Mouse (Mus musculus): ENCODE measurements around the gene Dennd6a. TPM values are rescaled to one million over a fixed set of nuclear protein-coding genes. Genes with fewer than 3 reads are reported as not detected.

Dennd6a gene
- 6.1 and 6.2 TPM in 2 replicates for polyA plus RNA-seq (2012; rRNA removed)

DNA sequence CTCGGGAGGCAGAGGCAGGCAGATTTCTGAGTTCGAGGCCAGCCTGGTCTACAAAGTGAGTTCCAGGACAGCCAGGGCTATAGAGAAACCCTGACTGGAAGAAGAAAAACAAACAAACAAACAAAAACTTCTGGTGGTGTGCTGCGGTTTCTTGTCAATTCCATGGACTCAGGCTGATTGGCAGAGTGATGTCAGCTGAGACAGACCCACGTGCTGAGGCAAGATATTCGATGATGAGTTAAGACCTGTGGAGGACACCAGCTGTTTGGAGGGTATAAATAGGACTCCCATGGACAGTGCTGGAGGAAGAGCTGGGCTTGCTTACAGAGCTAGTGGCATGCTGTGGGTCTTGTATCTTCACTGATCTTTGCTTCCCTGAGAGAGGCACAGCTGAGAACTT lies at the start of gene Dennd6a:
Gene Dennd6a, plus strand, starts transcription at position 301 of the 400 bp plus-strand sequence.

DNA sequence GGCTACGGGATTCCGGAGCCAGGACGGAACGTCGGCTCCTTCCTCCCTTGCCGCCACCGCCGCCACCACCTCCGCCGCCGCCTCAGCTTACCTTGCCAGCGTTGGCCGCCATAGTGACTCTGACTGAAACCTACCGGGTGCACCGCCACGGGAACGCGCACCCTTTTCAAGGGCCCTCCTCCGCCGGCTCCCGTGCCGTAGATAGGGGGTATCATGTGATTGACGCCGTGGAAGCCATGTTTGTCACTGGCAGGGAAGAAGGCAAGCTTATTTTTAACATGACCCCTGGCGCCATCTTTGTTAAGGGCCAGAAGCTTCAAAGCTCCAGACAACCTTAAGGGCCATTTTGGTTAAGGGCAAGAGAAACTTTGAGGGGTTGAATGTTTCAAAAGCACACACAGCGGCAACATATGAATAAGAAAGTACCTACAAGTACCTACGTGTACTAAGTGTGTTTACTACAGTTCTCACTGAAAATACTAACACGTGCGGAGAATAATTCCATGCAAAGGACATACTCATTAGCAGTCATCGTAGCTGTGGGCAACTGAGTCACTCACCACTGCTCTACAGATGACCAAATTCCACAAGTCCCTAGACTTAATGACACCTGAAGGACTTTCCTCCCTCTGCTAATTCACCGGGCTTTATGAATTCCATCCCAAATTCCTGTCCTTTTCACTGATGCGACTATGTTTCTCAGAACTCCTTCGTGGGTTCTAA lies 38.7 kb upstream of the Dennd6a start, which contains the start of gene Slmap:
Gene Slmap, minus strand, starts transcription at position 175 of the 723 bp plus-strand sequence.

DNA sequence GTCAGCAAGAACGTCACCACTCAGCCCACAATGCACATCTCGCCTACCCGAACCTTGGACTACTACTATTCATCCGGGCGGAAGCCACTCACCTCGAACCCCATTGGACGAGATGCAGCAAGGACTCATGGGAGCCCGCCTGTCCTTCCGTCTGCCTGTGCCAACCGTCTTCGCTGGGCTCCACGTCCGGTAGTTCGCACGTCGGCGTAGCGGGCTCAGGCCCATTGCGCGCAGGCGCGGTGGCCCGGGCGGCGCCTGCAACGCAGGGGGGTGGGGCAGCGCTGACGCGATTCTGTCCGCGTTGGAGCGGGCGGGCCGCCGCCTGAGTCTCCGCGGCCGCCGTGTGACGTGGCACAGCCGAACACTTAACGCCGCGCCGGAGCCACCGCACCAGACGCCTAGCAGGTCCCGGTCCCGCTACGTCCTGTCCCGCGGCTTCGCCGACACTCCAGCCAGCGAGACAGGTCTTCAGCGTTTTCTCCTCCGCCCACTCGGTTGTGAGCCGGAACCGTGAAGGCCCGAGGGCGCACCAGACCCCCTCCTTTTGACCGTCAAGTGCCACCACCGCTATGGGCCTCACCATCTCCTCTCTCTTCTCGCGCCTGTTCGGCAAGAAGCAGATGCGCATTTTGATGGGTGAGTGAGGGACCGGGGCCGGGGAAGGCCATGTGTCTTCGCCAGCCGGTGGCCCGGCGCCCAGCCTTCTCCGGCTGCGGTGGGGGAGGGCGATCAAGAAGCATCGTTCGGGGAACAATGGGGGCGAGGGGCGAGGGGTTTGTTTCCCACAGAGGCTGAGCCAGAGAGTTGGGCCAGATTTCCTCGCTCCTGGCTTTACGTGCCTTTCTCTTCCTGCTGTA lies 64.4 kb downstream of the Dennd6a start, which contains the start of gene Arf4:
Gene Arf4, plus strand, starts transcription at position 224 of the 857 bp plus-strand sequence.

DNA sequence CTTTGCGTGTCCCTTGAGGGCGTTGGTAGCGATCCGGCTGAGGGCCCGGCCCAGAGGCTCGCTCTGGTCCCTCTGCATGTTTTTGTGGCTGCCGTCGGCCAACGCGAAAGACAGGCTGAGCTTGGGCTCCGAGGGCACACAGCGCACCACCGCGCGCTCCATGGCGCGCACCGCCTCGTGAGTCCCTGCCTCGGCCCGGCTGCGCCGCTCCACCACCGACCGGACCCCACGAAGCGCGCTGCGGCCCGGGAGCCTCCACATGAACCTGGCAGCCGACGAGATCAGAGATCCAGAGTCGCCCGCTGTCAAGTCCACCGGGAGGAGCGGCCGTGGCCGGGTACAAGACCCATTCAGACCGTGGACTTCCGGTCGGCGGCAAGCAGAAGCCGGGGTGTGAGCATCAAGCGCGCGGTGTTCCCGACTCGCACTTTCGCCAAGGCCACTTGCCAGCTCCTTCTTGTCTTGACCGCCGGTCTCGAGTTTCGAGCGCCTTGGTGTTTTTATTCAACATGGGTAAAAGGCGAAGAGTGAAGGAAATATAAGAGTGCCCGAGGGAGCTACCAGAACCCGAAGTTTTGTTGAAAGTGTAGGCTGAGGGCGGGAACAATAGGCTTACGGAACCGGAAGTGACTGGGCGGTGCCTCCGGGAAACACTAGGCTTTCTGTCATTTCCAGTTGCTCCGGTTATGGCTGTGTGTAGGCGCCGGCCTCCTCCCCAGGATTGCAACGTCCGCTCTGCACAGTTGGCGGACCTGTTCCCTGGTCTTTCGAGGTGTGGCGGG lies 95.8 kb downstream of the Dennd6a start, which contains the start of gene Pde12:
Gene Pde12, minus strand, starts transcription at position 592 of the 782 bp plus-strand sequence.

Other genes with a start within 250 kb of the Dennd6a start
- 11.9 and 12.8 TPM in 2 replicates for gene Slmap, start 38.9 kb upstream of the Dennd6a start, polyA plus RNA-seq (2012; rRNA removed)
- gene Arf4, start 64.2 kb downstream of the Dennd6a start, polyA plus RNA-seq (2012; rRNA removed), result 80.7 and 88.7 TPM in 2 replicates
- gene Pde12, start 96.0 kb downstream of the Dennd6a start, polyA plus RNA-seq (2012; rRNA removed), result 2.2 and 2.4 TPM in 2 replicates
- gene Dnah12, start 119.4 kb downstream of the Dennd6a start, polyA plus RNA-seq (2012; rRNA removed), result 0.01 TPM in 2 replicates

All from liver, embryonic 18 days (tissue).